Mouse (Mus musculus): ENCODE measurements at regions not wholly inside any gene's neighbourhood (a gene's known extent, or its start where the extent isn't known, plus 50 kb on each side); places are given as distances from the start of the nearest gene placed in this dataset.
A peak's percentile ranks its signal among the peaks of the same experiment; 100 is the strongest.

GRCm38 (mm10) chr6:51078353-51078966 lies 354.0 kb upstream of the Nfe2l3 start:
- peak overlapping the region; percentile 76; the same call in 1 of the 2 replicates for H3K27ac ChIP-seq (replicated peaks; ENCODE audit: low read depth, low read length)

GRCm38 (mm10) chr6:51078967-51079355 lies 353.5 kb upstream of the Nfe2l3 start:
- Histone ChIP-seq H3K27me3 (ENCODE audit: control insufficient read depth, insufficient read depth, low read length) (no peaks in the 10 kb centered on the region), H3K4me2 (replicated peaks; ENCODE audit: low read depth, low read length, severe bottlenecking) (no peak overlapping the region), H3K9me3 (ENCODE audit: control insufficient read depth, low read length) (no peaks in the 10 kb centered on the region), H3K4me3 (replicated peaks; ENCODE audit: low read length) (no peak overlapping the region), H3K27ac (replicated peaks; ENCODE audit: low read depth, low read length) (no peak overlapping the region), H3K4me1 (ENCODE audit: control insufficient read depth, insufficient read depth, low read length) (peaks cover 34% of the 10 kb centered on the region), H3K36me3 (ENCODE audit: control insufficient read depth, insufficient read depth, low read length) (no peaks in the 10 kb centered on the region), H3K9ac (ENCODE audit: low read depth, low read length, severe bottlenecking) (no peak overlapping the region)
- WGBS, result 92% methylated on average over 5 of the region's 5 CpGs
- ATAC-seq (ENCODE audit: low FRiP score, low read depth) (no peak), DNase-seq (ENCODE audit: low spot score) (no peak)
- no peak for TF ChIP-seq POLR2A (IDR thresholded peaks at IDR 0.05; ENCODE audit: borderline replicate concordance, extremely low read depth, insufficient read depth, insufficient read length)

More at GRCm38 (mm10) chr6:51078353-51078966, 354.0 kb upstream of the Nfe2l3 start:
- no peaks in the 10 kb centered on the region for H3K27me3 ChIP-seq (ENCODE audit: control insufficient read depth, insufficient read depth, low read length)
- H3K4me1 ChIP-seq (ENCODE audit: control insufficient read depth, insufficient read depth, low read length), result peaks cover 34% of the 10 kb centered on the region
- no peak for TF ChIP-seq POLR2A (IDR thresholded peaks at IDR 0.05; ENCODE audit: borderline replicate concordance, extremely low read depth, insufficient read depth, insufficient read length)
- no peak for ATAC-seq (ENCODE audit: low FRiP score, low read depth)
- 62% methylated on average over 11 of the region's 11 CpGs for WGBS
- H3K36me3 ChIP-seq (ENCODE audit: control insufficient read depth, insufficient read depth, low read length), result no peaks in the 10 kb centered on the region
- H3K9ac ChIP-seq (ENCODE audit: low read depth, low read length, severe bottlenecking), result no peak overlapping the region
- H3K4me3 ChIP-seq (replicated peaks; ENCODE audit: low read length), result no peak overlapping the region
- no peak overlapping the region for H3K4me2 ChIP-seq (replicated peaks; ENCODE audit: low read depth, low read length, severe bottlenecking)
- no peaks in the 10 kb centered on the region for H3K9me3 ChIP-seq (ENCODE audit: control insufficient read depth, low read length)
- no peak for DNase-seq (ENCODE audit: low spot score)

GRCm38 (mm10) chr6:51081056-51081455 lies 351.4 kb upstream of the Nfe2l3 start:
- WGBS, result 46% methylated on average over 5 of the region's 5 CpGs

GRCm38 (mm10) chr6:51084656-51085055 lies 347.8 kb upstream of the Nfe2l3 start:
- ATAC-seq (ENCODE audit: low FRiP score, low read depth), result no peak
- Histone ChIP-seq H3K4me1 (ENCODE audit: control insufficient read depth, insufficient read depth, low read length) (peaks cover 15% of the 10 kb centered on the region), H3K9ac (ENCODE audit: low read depth, low read length, severe bottlenecking) (no peak overlapping the region), H3K27ac (replicated peaks; ENCODE audit: low read depth, low read length) (peak overlapping the region; percentile 33; the same call in 1 of the 2 replicates), H3K36me3 (ENCODE audit: control insufficient read depth, insufficient read depth, low read length) (no peaks in the 10 kb centered on the region), H3K4me2 (replicated peaks; ENCODE audit: low read depth, low read length, severe bottlenecking) (no peak overlapping the region), H3K9me3 (ENCODE audit: control insufficient read depth, low read length) (no peaks in the 10 kb centered on the region), H3K4me3 (replicated peaks; ENCODE audit: low read length) (no peak overlapping the region), H3K27me3 (ENCODE audit: control insufficient read depth, insufficient read depth, low read length) (no peaks in the 10 kb centered on the region)
- no peak for DNase-seq (ENCODE audit: low spot score)
- TF ChIP-seq POLR2A (IDR thresholded peaks at IDR 0.05; ENCODE audit: borderline replicate concordance, extremely low read depth, insufficient read depth, insufficient read length), result no peak
- WGBS, result 41% methylated on average over 9 of the region's 9 CpGs

More at GRCm38 (mm10) chr6:51081056-51081455, 351.4 kb upstream of the Nfe2l3 start:
- ATAC-seq (ENCODE audit: low FRiP score, low read depth), result peak; percentile 23; the same call in 1 of the 2 replicates
- Histone ChIP-seq H3K9me3 (ENCODE audit: control insufficient read depth, low read length) (no peaks in the 10 kb centered on the region), H3K4me1 (ENCODE audit: control insufficient read depth, insufficient read depth, low read length) (peaks cover 39% of the 10 kb centered on the region), H3K9ac (ENCODE audit: low read depth, low read length, severe bottlenecking) (no peak overlapping the region), H3K4me2 (replicated peaks; ENCODE audit: low read depth, low read length, severe bottlenecking) (no peak overlapping the region), H3K4me3 (replicated peaks; ENCODE audit: low read length) (no peak overlapping the region), H3K27me3 (ENCODE audit: control insufficient read depth, insufficient read depth, low read length) (no peaks in the 10 kb centered on the region), H3K36me3 (ENCODE audit: control insufficient read depth, insufficient read depth, low read length) (no peaks in the 10 kb centered on the region), H3K27ac (replicated peaks; ENCODE audit: low read depth, low read length) (no peak overlapping the region)
- no peak for TF ChIP-seq POLR2A (IDR thresholded peaks at IDR 0.05; ENCODE audit: borderline replicate concordance, extremely low read depth, insufficient read depth, insufficient read length)
- DNase-seq (ENCODE audit: low spot score), result peak; percentile 77

- ATAC-seq (ENCODE audit: low FRiP score, low read depth) (no peak), DNase-seq (ENCODE audit: low spot score) (no peak)
- H3K27me3 ChIP-seq (ENCODE audit: control insufficient read depth, insufficient read depth, low read length), result no peaks in the 10 kb centered on the region
- no peak for TF ChIP-seq POLR2A (IDR thresholded peaks at IDR 0.05; ENCODE audit: borderline replicate concordance, extremely low read depth, insufficient read depth, insufficient read length)
- WGBS, result 51% methylated on average over 2 of the region's 2 CpGs
- no peaks in the 10 kb centered on the region for H3K36me3 ChIP-seq (ENCODE audit: control insufficient read depth, insufficient read depth, low read length)
- H3K4me3 ChIP-seq (replicated peaks; ENCODE audit: low read length), result no peak overlapping the region
- H3K4me1 ChIP-seq (ENCODE audit: control insufficient read depth, insufficient read depth, low read length), result peaks cover 15% of the 10 kb centered on the region
- no peak overlapping the region for H3K27ac ChIP-seq (replicated peaks; ENCODE audit: low read depth, low read length)
- H3K9me3 ChIP-seq (ENCODE audit: control insufficient read depth, low read length), result no peaks in the 10 kb centered on the region
- no peak overlapping the region for H3K9ac ChIP-seq (ENCODE audit: low read depth, low read length, severe bottlenecking)
- H3K4me2 ChIP-seq (replicated peaks; ENCODE audit: low read depth, low read length, severe bottlenecking), result no peak overlapping the region
Observed at GRCm38 (mm10) chr6:51085547-51085946, 346.9 kb upstream of the Nfe2l3 start.

All from limb, embryonic 14.5 days (tissue).